Mouse (Mus musculus): Measurements from ENCODE around the gene Calm2. TPM values are rescaled to one million over a fixed set of nuclear protein-coding genes. Genes with fewer than 3 reads are reported as not detected.

The Calm2 gene
- polyA plus RNA-seq, 1 experiment, result 2,002 TPM

DNA sequence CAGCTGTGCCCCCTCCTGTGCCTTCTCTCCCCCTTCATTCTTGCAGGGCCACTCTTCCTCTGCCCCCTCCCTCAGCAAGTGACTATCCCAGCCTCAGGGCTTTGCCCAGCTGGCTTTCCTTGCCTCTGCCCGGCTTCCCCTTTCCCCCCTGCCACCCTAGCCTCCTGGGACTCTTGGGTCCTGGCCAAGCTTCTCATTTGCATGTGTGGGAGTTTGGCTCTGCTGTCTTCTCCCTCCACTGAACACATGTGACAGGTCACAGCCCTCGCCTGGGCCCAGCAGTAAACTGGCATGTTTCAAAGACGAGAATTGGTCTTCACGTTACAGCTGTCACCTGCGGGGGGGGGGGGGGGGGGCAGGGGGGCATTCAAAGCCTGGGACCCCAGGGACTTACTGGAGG lies 59.7 kb downstream of the Calm2 start:
- H3K4me1 ChIP-seq (ENCODE audit: control insufficient read depth, insufficient read depth, low read length), result peaks cover 6% of the 10 kb centered on the region
- DNase-seq, result no peak
- TF ChIP-seq CTCF (IDR thresholded peaks at IDR 0.05; ENCODE audit: borderline replicate concordance, insufficient read depth, low read depth, low read length), result no peak
- no peak for TF ChIP-seq POLR2A (IDR thresholded peaks at IDR 0.05; ENCODE audit: borderline replicate concordance, insufficient read depth, low read length)
- no peak overlapping the region for H3K4me3 ChIP-seq (replicated peaks; ENCODE audit: insufficient read depth, low read depth, low read length)
- no peak overlapping the region for H3K27ac ChIP-seq (ENCODE audit: insufficient read depth, low read length)
- H3K27me3 ChIP-seq (ENCODE audit: control insufficient read depth, insufficient read depth, low read length), result no peaks in the 10 kb centered on the region
- 10% methylated on average over 5 of the region's 5 CpGs for WGBS

- TF ChIP-seq CTCF (IDR thresholded peaks at IDR 0.05; ENCODE audit: borderline replicate concordance, insufficient read depth, low read depth, low read length) (no peak), POLR2A (IDR thresholded peaks at IDR 0.05; ENCODE audit: borderline replicate concordance, insufficient read depth, low read length) (no peak)
- WGBS, result 53% methylated on average over 3 of the region's 3 CpGs
These were observed 60.9 kb downstream of the Calm2 start for GRCm38 (mm10) chr17:87385835-87386234.

More at GRCm38 (mm10) chr17:87385835-87386234, 60.9 kb downstream of the Calm2 start:
- H3K27ac ChIP-seq (ENCODE audit: insufficient read depth, low read length), result no peak overlapping the region
- no peak overlapping the region for H3K4me3 ChIP-seq (replicated peaks; ENCODE audit: insufficient read depth, low read depth, low read length)
- peaks cover 5% of the 10 kb centered on the region for H3K4me1 ChIP-seq (ENCODE audit: control insufficient read depth, insufficient read depth, low read length)
- no peak for DNase-seq
- H3K27me3 ChIP-seq (ENCODE audit: control insufficient read depth, insufficient read depth, low read length), result no peaks in the 10 kb centered on the region

Other genes with a start within 250 kb of the Calm2 start
- gene Mcfd2, start 181.0 kb downstream of the Calm2 start, polyA plus RNA-seq (2012; rRNA removed), result 59.6 and 64.8 TPM in 2 replicates
- 5.9 and 6.3 TPM in 2 replicates for gene Ttc7, start 164.0 kb downstream of the Calm2 start, polyA plus RNA-seq (2012; rRNA removed)
- gene Stpg4, start 19.2 kb downstream of the Calm2 start, polyA plus RNA-seq (2012; rRNA removed), result not detected in 2 replicates
- gene Epcam, start 189.0 kb upstream of the Calm2 start, polyA plus RNA-seq (2012; rRNA removed), result 0.13 and 0.32 TPM in 2 replicates
- gene Msh2, start 225.4 kb upstream of the Calm2 start, polyA plus RNA-seq (2012; rRNA removed), result 25.5 and 26.7 TPM in 2 replicates

All from cerebellum, adult 2 months (tissue).